29 mouse cellular contexts compared by ENCODE assay signal in the genomic region with DNA sequence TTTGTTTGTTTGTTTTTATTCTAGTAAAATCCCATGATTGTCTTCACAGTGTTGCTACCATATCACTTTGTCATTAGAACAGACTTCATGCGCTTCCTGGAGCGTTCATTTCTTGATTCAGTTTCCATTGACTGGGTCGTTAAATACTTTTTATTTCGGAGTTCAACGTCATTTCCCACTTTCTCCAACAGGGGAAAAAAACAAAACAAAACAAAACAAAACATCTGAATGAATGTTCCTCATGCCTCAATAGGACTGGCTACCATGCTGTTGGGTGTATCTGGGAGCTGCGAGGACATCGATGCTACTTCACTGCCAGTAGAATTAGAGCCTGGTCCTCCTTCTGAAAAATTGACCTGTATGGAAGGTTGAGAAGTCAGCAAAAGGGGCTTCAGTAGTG. TPM values are rescaled to one million over a fixed set of nuclear protein-coding genes. Genes with fewer than 3 reads are reported as not detected.
DNase-seq lines count a peak whose midpoint lies in the region; ATAC-seq and TF ChIP-seq lines count a peak whose summit lies in the region.
"Had no signal": no experiment of that assay in that cellular context is flagged by ENCODE, and none has a peak within 500 bp of the region (broad histone marks: within the 10 kb centered on the region; RNA-seq: fewer than 3 reads in every experiment).

No protein-coding gene starts in this region.

- no peaks in the 10 kb centered on the region for H3K9me3 ChIP-seq in forebrain, postnatal 0 days (ENCODE audit: low read length)
- 0 out of 2 replicates have a peak, but pooled peaks cover 2% of the 10 kb centered on the region for H3K9me3 ChIP-seq in forebrain, embryonic 15.5 days
- no peaks in the 10 kb centered on the region for H3K9me3 ChIP-seq in midbrain, embryonic 11.5 days (ENCODE audit: control insufficient read depth, low read length)
- H3K9me3 ChIP-seq in midbrain, embryonic 16.5 days (replicated peaks; ENCODE audit: control insufficient read depth, low read length, poor library complexity, severe bottlenecking): no peaks in the 10 kb centered on the region
- H3K9me3 ChIP-seq: embryonic facial prominence, embryonic 13.5 days; forebrain, embryonic 13.5 days; hindbrain, embryonic 15.5 days; intestine, embryonic 15.5 days had no signal

- ATAC-seq in forebrain, postnatal 0 days: no peak
- no peak for ATAC-seq in forebrain, embryonic 15.5 days (replicated peaks)
- ATAC-seq in midbrain, embryonic 11.5 days (ENCODE audit: low FRiP score): no peak
- no peak for ATAC-seq in midbrain, embryonic 16.5 days
- ATAC-seq: forebrain, embryonic 13.5 days; intestine, embryonic 15.5 days; Patski had no signal

- no peak overlapping the region for H3K27ac ChIP-seq in forebrain, postnatal 0 days (ENCODE audit: low read depth, low read length)
- no peak overlapping the region for H3K27ac ChIP-seq in forebrain, embryonic 15.5 days (replicated peaks)
- no peak overlapping the region for H3K27ac ChIP-seq in midbrain, embryonic 11.5 days (ENCODE audit: low read depth, low read length)
- no peak overlapping the region for H3K27ac ChIP-seq in midbrain, embryonic 16.5 days (ENCODE audit: low read length)
- H3K27ac ChIP-seq: embryonic facial prominence, embryonic 13.5 days; forebrain, embryonic 13.5 days; hindbrain, embryonic 15.5 days; intestine, embryonic 15.5 days had no signal

- no peak overlapping the region for H3K4me3 ChIP-seq in forebrain, postnatal 0 days (ENCODE audit: low read depth, low read length)
- H3K4me3 ChIP-seq in forebrain, embryonic 15.5 days: no peak overlapping the region
- no peak overlapping the region for H3K4me3 ChIP-seq in midbrain, embryonic 11.5 days (ENCODE audit: low read depth, low read length)
- H3K4me3 ChIP-seq in midbrain, embryonic 16.5 days (ENCODE audit: low read depth, low read length): no peak overlapping the region
- H3K4me3 ChIP-seq: embryonic facial prominence, embryonic 13.5 days; erythroblast, embryonic 14.5 days; forebrain, embryonic 13.5 days; hindbrain, embryonic 15.5 days; intestine, embryonic 15.5 days had no signal

- 9% methylated on average over 7 of the region's 7 CpGs for WGBS in forebrain, postnatal 0 days
- WGBS in forebrain, embryonic 15.5 days: 7% methylated on average over 7 of the region's 7 CpGs
- 2% methylated on average over 7 of the region's 7 CpGs for WGBS in midbrain, embryonic 11.5 days
- WGBS in midbrain, embryonic 16.5 days: 9% methylated on average over 7 of the region's 7 CpGs

- TF ChIP-seq CTCF in forebrain, postnatal 0 days (IDR thresholded peaks at IDR 0.05; ENCODE audit: low read depth): no peak
- TF ChIP-seq CTCF in brain, embryonic 14.5 days (IDR thresholded peaks at IDR 0.05; ENCODE audit: borderline replicate concordance, extremely low read depth, insufficient read depth, insufficient read length): no peak

- peak; percentile 38 for DNase-seq in embryo, embryonic 10.5 days (ENCODE audit: low spot score)
- no peak for DNase-seq in embryo, embryonic 11 days
- DNase-seq in forebrain, postnatal 0 days: peak; percentile 44
- DNase-seq in midbrain, embryonic 11.5 days (ENCODE audit: low spot score, missing footprints): peak; percentile 90
- peak; percentile 31 for DNase-seq in brain, embryonic 14.5 days (ENCODE audit: low read depth)
- DNase-seq in lung, adult 18-20 months: no peak
- DNase-seq: adrenal gland, postnatal 10 days; adrenal gland, postnatal 36 days; cerebellum, adult 11 months; cerebellum, adult 2 months; cerebellum, adult 9-11 months; cerebellum, postnatal 25 days; gastrocnemius, postnatal 10 days; gastrocnemius, postnatal 36 days; kidney, adult 11 months had no signal

- no peak overlapping the region for H3K4me2 ChIP-seq in forebrain, postnatal 0 days (ENCODE audit: low read depth)
- H3K4me2 ChIP-seq in forebrain, embryonic 15.5 days (replicated peaks): no peak overlapping the region
- no peak overlapping the region for H3K4me2 ChIP-seq in midbrain, embryonic 11.5 days
- H3K4me2 ChIP-seq in midbrain, embryonic 16.5 days (ENCODE audit: low read length): no peak overlapping the region
- H3K4me2 ChIP-seq: embryonic facial prominence, embryonic 13.5 days; heart, embryonic 11.5 days; hindbrain, embryonic 15.5 days; intestine, embryonic 15.5 days had no signal

- peaks cover 90% of the 10 kb centered on the region for H3K27me3 ChIP-seq in forebrain, postnatal 0 days (ENCODE audit: insufficient read depth, low read length)
- H3K27me3 ChIP-seq in forebrain, embryonic 15.5 days: peaks cover 89% of the 10 kb centered on the region
- peaks cover 96% of the 10 kb centered on the region for H3K27me3 ChIP-seq in midbrain, embryonic 11.5 days (ENCODE audit: control insufficient read depth, insufficient read depth, low read length)
- H3K27me3 ChIP-seq in midbrain, embryonic 16.5 days (ENCODE audit: control insufficient read depth, insufficient read depth, low read depth, low read length): peaks cover 64% of the 10 kb centered on the region
- H3K27me3 ChIP-seq: CH12.LX had no signal

- no peak overlapping the region for H3K9ac ChIP-seq in forebrain, postnatal 0 days
- no peak overlapping the region for H3K9ac ChIP-seq in forebrain, embryonic 15.5 days (replicated peaks)
- no peak overlapping the region for H3K9ac ChIP-seq in midbrain, embryonic 11.5 days (ENCODE audit: low read length)
- H3K9ac ChIP-seq in midbrain, embryonic 16.5 days (ENCODE audit: low read depth, low read length): no peak overlapping the region
- H3K9ac ChIP-seq: embryonic facial prominence, embryonic 13.5 days; forebrain, embryonic 13.5 days; hindbrain, embryonic 15.5 days; intestine, embryonic 15.5 days had no signal

- no peak for TF ChIP-seq POLR2A in brain, embryonic 14.5 days (IDR thresholded peaks at IDR 0.05; ENCODE audit: borderline replicate concordance, extremely low read depth, insufficient read depth, insufficient read length, poor library complexity, severe bottlenecking)

- no peaks in the 10 kb centered on the region for H3K36me3 ChIP-seq in forebrain, postnatal 0 days (ENCODE audit: insufficient read depth)
- no peaks in the 10 kb centered on the region for H3K36me3 ChIP-seq in forebrain, embryonic 15.5 days
- H3K36me3 ChIP-seq in midbrain, embryonic 11.5 days (ENCODE audit: control insufficient read depth, insufficient read depth, low read length): no peaks in the 10 kb centered on the region
- no peaks in the 10 kb centered on the region for H3K36me3 ChIP-seq in midbrain, embryonic 16.5 days (ENCODE audit: control insufficient read depth, insufficient read depth, low read length)
- H3K36me3 ChIP-seq: embryonic facial prominence, embryonic 13.5 days; G1E; hindbrain, embryonic 15.5 days; intestine, embryonic 15.5 days had no signal

- peaks cover 3% of the 10 kb centered on the region; the same call in 1 of the 2 replicates for H3K4me1 ChIP-seq in forebrain, postnatal 0 days (ENCODE audit: insufficient read depth)
- H3K4me1 ChIP-seq in forebrain, embryonic 15.5 days: peaks cover 9% of the 10 kb centered on the region; the same call in 1 of the 2 replicates
- no peaks in the 10 kb centered on the region for H3K4me1 ChIP-seq in midbrain, embryonic 11.5 days (ENCODE audit: control insufficient read depth, insufficient read depth, low read length)
- H3K4me1 ChIP-seq in midbrain, embryonic 16.5 days (ENCODE audit: control insufficient read depth, insufficient read depth, low read length): no peaks in the 10 kb centered on the region; the same call in 1 of the 2 replicates
- H3K4me1 ChIP-seq: intestine, embryonic 15.5 days had no signal

RNA-seq across cellular contexts. Expression of gene Isl1, which starts 10.2 kb away (rescaled TPM):
- 54.9 and 62.9 TPM in 2 replicates for total RNA-seq in forebrain, postnatal 0 days (2014; rRNA removed)
- 39.5 and 46.5 TPM in 2 replicates for polyA plus RNA-seq in forebrain, postnatal 0 days (2015; fragmentation: Nextera tagmentation; extraction: Ambion mirVana)
- 58.1 and 65.4 TPM in 2 replicates for polyA plus RNA-seq in forebrain, embryonic 15.5 days (2015; fragmentation: Nextera tagmentation; extraction: Ambion mirVana)
- polyA plus RNA-seq in midbrain, embryonic 11.5 days (2014; fragmentation: Nextera tagmentation; extraction: Ambion mirVana): 15.4 and 18.6 TPM in 2 replicates
- 25.5 and 47.6 TPM in 2 replicates for polyA plus RNA-seq in midbrain, embryonic 16.5 days (2015; fragmentation: Nextera tagmentation; extraction: Ambion mirVana)
- 48.6 and 71.9 TPM in 2 replicates for polyA plus RNA-seq in brain, embryonic 14.5 days (2012; rRNA removed)
- total RNA-seq: CH12.LX; common myeloid progenitor, adult 5-6 weeks; granulocyte monocyte progenitor cell, adult 5-6 weeks; hematopoietic stem cell, adult 5-6 weeks had no signal
- polyA plus RNA-seq: erythroblast, embryonic 14.5 days; G1E; Patski had no signal

Comparison
In these comparisons a context has a peak if more than half of its experiments do, and no peak if none do; other contexts are left out.
1. DNase-seq: peak in embryo, embryonic 10.5 days (single experiment), forebrain, postnatal 0 days (single experiment), midbrain, embryonic 11.5 days (single experiment) and brain, embryonic 14.5 days (single experiment); none in embryo, embryonic 11 days (single experiment) and lung, adult 18-20 months (0 of 2).